Mouse (Mus musculus) heart, adult 11 months (tissue): Measurements from ENCODE around the gene Npas2.
A peak's percentile ranks its signal among the peaks of the same experiment; 100 is the strongest.

Experiments used
- DNase-seq: peaks from one replicate; pipeline ENCODE4 v3.0.0; 2022

Gene Npas2

DNA sequence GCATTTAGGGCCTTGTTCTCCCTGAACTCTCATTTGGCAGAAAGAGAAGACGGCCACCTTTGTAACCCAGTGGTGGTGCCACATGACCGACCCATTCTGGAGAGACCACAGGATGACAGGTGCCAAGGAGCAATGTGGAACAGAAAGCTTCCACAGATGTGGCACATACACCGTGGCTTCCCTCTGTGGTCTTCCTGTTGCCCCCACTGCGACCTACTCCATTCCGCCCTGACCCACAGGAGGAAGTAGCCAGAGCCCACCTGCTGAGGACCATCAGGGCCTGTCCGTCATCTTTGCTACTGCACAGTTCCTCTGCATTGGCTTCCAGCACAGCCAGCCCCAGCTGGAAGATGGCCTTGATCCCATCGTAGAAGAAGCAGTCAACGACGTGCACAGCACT, 187.5 kb downstream of the Npas2 start:
- no peak for DNase-seq

DNA sequence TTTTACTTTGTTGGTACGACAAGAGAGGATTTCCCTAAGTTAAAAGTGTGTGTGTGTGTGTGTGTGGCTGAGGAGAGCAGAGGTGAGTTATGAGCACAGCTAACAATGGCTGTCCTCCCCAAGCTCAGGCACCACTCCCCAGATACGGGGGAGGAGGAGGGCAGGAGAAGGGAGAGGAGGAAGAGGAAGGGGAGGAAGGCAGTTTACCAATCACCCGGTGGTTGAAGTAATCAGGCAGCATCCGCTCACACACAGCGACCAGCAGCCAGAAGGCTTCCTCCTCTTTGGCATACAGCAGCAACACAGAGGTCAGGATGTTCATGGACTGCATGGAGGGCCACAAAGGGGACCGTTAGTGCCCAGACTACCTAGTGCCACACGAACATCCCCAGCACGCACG, 191.4 kb downstream of the Npas2 start:
- DNase-seq, result no peak

DNA sequence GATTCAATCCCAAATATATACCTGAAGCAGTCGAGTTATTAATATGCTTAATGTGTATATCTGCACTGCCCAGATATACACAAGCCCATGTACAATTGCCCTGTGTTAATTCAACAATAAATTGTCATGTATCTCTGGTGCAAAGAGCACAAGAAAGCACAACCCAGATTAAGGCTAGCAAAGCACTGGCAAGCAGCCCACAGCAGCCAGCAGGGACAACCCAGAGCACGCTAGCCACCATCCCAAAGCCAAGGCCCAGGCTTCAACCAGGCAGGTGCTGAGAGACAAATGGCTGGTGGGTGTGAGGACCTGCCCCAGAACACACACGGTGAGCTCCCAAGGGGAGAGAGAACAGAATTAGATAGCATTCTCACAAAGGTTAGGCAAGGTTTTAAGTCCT, 192.9 kb downstream of the Npas2 start:
- no peak for DNase-seq

DNA sequence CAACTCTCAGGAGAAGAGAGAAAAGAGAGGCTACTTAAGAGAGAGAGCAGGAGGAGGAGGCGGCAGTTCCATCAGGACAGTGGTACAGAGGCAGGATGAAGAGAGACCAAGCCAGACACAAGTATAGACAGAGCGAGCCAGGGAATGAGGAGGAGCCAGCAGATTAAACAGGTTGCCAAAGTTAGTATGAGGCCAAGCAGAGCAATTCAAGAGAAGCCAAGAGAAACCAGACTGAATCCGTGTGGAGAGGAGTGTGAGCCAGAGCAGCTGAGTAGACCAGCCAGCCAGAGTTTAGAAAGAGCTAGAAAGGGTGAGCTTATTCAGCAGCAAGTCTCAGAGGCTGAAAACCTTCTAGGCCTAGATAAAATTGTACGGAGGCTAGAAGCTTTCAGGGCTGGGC, 194.0 kb downstream of the Npas2 start:
- DNase-seq, result peak; percentile 97

DNA sequence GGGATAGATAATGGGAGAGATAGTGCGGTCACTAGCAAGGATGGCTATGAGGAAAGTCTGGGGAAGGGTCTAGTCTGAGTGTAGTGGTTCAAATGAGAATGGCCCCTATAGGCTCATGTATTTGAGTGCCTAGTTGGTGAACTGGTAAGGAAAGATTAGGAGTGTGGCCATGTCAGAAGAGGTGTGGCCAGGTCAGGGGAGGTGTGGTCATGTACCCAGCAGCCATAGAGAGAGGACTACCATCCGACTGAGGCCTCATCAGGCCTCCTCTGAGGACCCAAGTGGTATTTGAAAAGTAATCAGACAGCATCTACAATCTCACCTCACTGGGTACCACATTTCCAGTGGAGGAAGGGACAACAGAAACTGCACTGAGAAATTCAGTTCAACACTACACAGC, 194.6 kb downstream of the Npas2 start:
- no peak for DNase-seq

DNA sequence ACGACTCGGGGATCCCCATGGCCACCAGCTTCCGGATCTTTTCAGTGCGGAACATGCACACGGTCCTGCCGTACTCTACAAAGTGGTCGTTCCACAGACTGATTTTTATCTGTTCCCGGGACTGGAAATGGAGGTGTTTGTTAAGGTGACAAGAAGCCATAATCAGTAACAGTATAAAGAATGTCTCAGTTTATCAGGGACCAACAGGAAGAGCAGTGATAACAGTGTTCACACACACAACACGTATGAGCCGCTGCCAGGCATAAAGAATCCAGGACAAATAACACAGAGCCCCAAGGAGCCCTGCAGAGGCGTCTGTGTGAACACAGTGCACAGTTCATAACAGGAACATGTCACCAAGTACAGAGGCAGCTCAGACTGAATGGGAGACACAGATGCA, 195.8 kb downstream of the Npas2 start:
- DNase-seq, result no peak

DNA sequence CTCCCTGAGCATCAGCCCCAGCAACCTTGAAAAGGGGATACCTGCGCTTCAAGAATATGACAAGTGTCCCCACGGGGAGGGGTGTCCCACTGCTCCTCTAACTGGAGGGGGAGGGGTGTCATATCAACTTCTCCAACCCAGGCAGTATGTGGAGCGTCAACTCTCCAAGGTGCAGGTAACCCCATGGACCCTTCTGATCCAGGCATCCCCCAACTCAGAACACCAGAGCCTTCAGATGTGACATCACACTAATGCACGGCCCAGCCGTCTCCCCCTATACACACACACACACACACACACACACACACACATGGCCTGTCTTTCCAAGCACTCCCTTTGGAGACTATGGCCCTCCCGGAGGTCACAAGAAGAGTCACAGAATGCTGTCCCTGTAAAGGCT, 198.1 kb downstream of the Npas2 start:
- peak; percentile 91 for DNase-seq

DNA sequence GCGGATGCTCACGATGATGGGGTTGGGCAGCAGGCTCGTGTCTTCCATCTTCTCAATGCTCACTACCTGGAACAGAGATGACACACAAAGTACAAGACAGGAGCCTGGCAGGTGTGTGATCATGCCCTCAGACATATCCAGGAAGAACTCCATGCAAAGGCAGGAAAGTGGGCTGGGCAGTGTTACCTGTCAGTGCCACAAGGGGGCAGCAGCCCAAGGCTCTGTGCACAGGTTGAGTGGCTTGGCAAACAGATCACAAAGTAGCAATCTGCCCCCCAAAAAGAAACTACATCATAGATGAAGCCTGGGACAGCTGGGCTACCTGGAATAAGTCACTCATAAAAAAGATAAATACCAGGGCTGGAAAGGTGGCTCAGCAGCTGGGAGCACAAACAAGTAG, 198.7 kb downstream of the Npas2 start:
- peak; percentile 94 for DNase-seq

DNA sequence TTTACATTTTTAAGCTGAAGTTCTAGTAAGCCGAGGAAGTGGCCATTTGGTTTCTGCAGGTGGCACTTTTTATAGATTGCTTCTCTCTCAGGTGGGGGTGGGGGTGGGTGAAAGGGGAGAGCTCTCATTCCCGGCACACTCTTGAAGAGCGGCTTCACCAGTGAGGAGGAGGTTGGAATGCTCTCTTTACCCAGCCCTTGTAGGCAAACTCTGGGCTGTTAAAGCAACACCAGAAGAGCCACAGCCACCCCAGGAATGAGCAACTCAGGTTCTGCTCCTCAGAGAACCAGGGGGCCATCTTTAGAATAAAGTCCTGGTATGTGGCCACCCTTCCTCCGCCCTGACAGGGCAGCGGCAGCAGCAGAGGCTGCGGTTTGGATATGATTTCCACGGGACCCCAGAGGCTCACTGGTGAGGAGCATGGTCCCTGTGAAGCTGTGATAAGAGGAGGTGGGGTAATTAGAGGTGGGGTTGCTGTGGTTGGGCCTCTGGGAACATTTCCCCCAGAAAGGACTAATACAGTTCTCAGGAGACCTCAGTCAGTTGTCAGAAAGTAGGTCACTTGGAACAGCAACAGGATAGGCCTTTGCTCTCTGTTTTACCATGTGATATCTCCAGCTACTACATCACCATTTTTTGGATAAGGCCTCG, 199.8 kb downstream of the Npas2 start:
- no peak for DNase-seq

DNA sequence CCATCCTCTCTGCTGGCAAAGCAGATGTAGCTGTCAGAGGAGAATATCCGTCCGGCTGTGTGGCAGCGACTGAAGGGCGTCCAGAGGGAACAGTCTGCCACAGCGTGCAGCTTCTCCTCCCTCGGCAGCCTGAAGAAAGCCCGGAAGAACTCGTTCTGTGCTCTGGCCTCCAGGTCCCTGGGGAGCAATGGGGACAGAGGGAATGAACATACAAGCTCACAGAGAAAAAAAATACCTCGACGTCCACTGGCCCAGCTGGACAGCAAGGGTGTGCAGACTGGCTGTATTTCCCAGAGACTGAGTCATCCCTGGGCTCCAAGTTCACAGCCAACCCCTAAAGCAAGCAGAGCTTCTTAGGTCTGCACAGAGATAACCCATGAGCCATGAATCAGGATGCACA, 200.6 kb downstream of the Npas2 start:
- peak; percentile 98 for DNase-seq

DNA sequence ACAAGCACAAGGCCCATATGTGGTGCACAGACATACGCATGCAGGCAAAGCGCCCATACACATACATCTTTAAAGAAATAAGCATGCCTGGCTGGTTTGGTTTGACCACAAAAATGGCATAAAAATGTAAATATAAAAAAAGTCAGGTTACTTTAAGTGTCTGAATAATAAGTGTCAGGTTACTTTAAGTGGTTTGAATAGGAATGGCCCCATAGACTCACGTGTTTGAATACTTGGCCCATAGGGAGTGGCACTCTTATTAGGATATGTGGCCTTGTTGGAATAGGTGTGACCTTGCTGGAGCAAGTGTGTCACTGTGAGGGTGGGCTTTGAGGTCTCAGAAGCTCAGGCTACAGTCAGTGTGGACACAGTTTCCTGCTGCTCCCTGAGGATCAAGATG, 201.1 kb downstream of the Npas2 start:
- no peak for DNase-seq

DNA sequence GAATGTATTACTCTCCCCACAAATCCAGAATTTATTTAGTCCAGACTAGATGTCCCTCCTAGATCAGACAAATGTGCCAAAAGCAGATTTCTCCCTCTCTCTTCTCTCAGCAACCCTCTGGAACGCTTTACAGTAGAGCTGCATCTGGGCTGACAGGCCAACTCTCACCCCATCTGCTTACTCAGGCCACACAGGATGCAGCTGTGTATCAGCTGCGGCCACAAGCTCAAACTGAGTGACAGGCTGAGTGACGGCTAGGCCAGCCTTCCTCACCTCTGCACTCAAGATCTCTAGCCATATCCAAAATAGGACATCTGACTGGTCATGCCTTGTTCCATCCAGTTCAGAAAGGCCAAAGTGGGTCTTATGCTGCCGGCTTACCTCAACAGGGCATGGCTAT, 202.8 kb downstream of the Npas2 start:
- peak; percentile 94 for DNase-seq

DNA sequence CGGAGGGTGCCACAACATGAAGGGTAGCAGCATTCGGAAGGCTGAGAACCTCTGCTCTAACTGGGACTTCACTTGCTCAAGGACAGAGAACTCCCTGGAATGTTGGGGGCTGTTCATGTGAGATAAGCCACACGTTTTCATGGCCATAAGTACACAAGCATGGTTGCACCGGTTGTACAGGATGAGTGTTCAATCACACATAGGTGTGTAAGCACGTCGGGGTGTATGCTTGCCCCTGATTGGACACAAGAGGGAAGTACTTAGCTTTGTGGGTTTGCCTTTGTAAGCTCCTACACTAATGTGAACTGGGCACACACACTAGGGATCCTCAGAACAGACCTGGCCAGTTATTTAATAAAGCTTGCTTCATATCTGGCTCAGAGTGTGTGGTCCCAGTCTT, 204.8 kb downstream of the Npas2 start:
- no peak for DNase-seq

DNA sequence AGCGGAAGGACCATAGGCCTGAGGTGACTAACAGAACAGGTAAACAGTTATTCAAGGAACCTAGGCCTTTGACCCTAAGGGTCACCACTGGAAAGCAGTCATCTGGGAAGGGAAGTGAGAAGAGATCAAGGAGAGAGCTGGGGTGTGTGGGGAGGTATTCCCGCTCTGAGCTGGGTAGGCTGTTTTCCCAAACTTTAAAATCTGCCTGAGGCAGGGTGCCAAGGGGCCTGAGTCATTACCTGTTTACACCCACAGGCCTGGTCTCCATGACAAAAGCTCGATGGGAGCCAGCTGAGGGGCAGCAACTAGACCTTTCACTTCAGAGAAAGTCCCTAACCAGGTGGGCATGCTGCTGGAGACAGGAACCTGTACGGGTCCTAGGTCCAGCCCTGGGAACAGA, 205.7 kb downstream of the Npas2 start:
- peak; percentile 96 for DNase-seq

DNA sequence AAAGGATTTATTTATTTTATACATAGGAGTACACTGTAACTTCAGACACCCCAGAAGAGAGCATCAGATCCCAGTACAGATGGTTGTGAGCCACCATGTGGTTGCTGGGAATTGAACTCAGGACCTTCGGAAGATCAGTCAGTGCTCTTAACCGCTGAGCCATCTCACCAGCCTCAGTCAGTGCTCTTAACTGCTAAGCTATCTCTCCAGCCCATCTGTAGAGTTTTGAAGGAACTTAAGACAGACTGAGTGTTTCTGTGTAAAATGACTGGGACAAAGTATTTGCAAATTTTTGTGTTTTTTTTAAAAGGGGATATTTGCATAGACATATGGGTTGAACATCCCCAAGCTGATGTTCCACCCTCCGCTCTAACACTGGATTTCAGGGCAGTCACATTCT, 206.6 kb downstream of the Npas2 start:
- DNase-seq, result no peak

DNA sequence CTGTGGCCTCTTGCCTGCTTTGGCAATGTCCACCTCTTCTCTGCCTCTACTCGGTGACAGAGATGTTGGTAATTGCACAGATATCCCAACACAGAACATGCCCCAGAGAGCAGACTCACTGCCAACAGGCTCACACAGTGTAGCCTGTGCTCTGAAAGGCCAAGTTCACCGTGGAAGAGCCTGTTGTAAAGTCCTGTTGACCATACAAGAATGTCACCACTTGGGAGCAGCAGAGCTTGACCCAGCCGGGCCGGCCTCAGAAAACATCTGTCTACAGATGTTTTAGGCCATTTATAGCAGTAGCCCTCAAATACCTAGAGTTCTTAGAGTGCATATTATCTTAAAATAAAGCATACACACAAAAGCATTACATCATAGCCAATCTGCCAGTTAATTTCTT, 213.6 kb downstream of the Npas2 start:
- no peak for DNase-seq

DNA sequence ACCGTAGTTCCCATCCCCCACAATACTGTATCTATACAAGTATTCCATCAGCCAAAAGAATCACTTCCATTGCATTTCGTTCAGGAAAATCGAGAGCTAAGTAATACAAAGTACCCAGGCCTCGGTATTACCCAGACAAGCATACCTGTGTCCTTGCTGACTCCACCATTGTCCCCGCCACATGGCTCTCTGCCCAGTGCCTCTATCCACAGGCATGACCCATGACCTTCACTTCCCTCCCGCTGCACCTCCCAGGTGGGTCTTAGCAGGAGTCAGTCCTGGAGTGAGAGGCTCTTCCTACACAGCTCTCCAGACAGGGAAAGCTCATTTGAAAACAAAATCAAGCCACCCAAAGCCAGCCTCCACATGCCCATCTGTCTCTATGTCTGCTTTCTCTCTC, 214.6 kb downstream of the Npas2 start:
- no peak for DNase-seq

DNA sequence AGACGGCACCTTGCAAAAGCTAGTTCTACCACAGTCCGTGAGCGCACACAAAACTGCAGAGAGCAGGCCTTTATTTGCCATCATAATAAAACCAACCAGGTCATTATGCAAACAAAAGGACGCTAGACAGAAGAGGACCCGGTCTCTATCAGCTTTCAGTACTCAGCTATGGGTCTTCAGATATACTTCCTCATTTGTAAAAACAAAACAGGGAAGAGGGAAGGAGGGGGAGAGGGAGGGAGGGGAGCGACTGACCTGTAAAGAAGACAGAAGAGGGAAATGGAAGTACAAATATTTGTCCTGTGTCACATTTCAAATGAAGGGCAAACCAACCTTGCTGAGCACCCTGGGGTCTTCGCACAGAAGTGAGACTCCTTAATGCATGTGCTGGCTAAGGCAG, 215.1 kb downstream of the Npas2 start:
- no peak for DNase-seq

DNA sequence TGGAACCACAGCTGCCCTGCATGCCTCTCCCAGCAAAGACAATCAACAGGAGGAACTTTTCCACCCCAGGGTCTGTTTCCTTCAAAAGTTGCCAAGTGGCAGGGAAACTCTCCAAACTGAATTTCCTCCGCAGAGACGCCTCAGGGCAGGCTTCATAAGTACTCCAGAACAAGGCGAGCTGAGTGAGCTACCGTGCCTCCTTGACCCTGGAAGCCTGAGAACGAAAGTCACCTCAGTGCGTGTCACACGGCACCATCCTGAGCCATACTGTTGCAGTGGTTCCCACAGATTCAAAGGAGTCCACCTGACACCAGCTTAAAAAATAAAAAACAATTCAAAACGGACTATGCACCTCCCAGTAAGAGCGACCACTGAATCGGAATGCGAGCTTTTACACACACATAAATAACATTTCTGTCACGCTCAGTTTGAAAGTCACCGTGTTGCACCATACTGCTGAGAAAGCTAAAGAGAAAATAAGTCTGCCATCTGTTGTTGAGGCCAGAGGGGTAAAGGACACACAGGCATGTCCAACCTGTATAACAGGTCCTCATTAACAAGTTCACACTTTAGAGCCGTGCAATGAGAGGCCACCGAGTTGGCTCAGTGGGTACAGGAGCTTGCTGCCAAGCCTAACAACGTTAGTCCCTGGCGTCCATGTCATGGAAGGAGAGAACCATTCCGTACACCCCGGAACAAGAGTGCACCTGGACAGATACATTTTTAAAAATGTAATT, 216.7 kb downstream of the Npas2 start:
- peak; percentile 94 for DNase-seq
